Mouse (Mus musculus) embryonic fibroblast, embryonic 13.5 days (primary cell): ENCODE measurements around the gene Pou6f1. TPM values are rescaled to one million over a fixed set of nuclear protein-coding genes. Genes with fewer than 3 reads are reported as not detected.
A peak's percentile ranks its signal among the peaks of the same experiment; 100 is the strongest.
"Not testable (repeated sequence)": the region's sequence is repeated elsewhere in the genome, so short reads cannot be mapped to it uniquely, and the experiment has no call there.

Source experiments
- H3K27ac ChIP-seq: 2 replicates; pipeline ENCODE4 v1.5.1; 2012; ENCODE audit warnings: low read length, control low read depth, inconsistent platforms; ENCODE audit not compliant: insufficient read depth
- H3K4me1 ChIP-seq: 2 replicates; pipeline ENCODE4 v1.6.1; 2011; ENCODE audit warnings: low read length; ENCODE audit not compliant: control insufficient read depth, insufficient read depth
- H3K4me3 ChIP-seq: 2 replicates; pipeline ENCODE4 v1.5.1; 2011; ENCODE audit warnings: mild to moderate bottlenecking, control low read depth, low read length; ENCODE audit not compliant: insufficient read depth
- CTCF ChIP-seq: IDR thresholded peaks from 2 replicates; pipeline ENCODE4 v1.5.1; 2011; ENCODE audit warnings: mild to moderate bottlenecking, control low read depth, low read length, moderate library complexity, borderline replicate concordance; ENCODE audit not compliant: insufficient read depth
- POLR2A ChIP-seq: IDR thresholded peaks from 2 replicates; pipeline ENCODE4 v1.6.1; 2011; ENCODE audit warnings: low read depth, mild to moderate bottlenecking, control low read depth, low read length, moderate library complexity
- polyA plus RNA-seq: library from polyadenylated mRNA; stranded (reverse); fragments of >200 nt; gene quantifications from 2 replicates; pipeline ENCODE4 v1.2.4, GENCODE M21; 2011; ENCODE audit warnings: low read depth; ENCODE audit not compliant: missing spikeins, insufficient read length

Pou6f1 gene
- polyA plus RNA-seq, 1 experiment, result 16.9 TPM

DNA sequence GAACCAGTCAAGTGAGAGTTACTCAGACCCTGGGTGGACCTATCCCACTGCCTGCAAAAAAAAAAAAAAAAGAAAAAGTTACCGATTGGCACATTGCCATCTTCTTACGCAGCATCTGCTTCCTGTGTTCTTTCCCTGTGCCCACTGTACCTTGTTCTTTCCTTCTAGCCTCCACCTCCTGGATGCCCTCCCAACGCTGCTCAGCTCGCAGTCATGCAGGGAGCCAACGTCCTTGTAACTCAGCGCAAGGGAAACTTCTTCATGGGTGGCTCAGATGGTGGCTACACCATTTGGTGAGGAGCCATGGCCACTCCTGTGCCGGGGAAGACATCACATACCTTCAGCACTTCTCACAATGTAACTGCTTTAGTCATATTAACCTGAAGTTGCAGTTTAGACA is 19.4 kb upstream of the Pou6f1 start:
- H3K4me1 ChIP-seq, result 0 out of 2 replicates have a peak, but pooled peaks cover 2% of the 10 kb centered on the region

DNA sequence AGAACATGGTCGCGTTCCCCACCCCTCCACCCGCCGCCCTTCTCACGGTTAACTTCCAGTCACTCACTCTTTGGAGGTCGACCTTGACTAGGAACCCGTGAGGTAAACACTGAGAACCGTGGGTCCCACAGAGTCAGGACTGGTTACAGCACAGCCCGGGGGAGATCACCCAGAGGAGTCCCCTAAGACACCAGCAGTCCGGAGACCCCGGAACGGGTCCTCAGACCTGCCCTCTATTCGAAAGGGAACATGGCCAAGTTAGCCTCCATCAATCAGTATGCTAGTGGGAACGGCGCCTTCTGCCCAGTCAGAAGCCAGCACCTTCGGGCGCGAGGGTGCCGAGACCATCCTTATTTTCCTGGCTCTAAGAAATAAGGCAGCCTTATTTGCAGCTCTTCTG is 16.4 kb upstream of the Pou6f1 start:
- Histone ChIP-seq H3K27ac (0 out of 2 replicates have a peak overlapping the region, but pooled peaks have one; percentile 6), H3K4me3 (peak overlapping the region; percentile 82), H3K4me1 (peaks cover 5% of the 10 kb centered on the region; the same call in 1 of the 2 replicates)
- TF ChIP-seq POLR2A (no peak), CTCF (no peak)

More for the DNA sequence above, 19.4 kb upstream of the Pou6f1 start:
- TF ChIP-seq CTCF (no peak), POLR2A (no peak)
- Histone ChIP-seq H3K27ac (no peak overlapping the region), H3K4me3 (no peak overlapping the region)

DNA sequence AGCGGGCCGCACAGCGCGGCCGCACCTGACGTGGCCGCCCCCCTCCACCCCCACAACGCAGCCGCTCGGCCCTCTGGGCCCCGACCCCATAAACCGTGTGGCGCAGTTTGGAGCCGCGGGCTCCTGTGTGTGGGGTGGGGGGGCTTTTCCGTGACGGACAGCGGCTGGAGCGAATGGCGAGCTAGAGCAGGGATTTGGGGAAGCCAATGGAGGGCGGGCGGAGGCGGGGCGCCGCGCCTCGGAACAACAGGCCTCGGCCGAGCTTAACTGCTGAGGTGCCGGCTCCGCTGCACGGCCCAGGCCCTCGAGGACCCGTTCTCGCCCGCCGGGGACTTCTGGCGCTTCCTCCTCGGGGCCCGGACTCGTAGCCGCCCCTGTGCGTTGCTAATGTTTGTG is 16.0 kb upstream of the Pou6f1 start:
- Histone ChIP-seq H3K27ac (0 out of 2 replicates have a peak overlapping the region, but pooled peaks have one; percentile 6), H3K4me3 (peak overlapping the region; percentile 82), H3K4me1 (peaks cover 5% of the 10 kb centered on the region; the same call in 1 of the 2 replicates)
- TF ChIP-seq CTCF (no peak), POLR2A (peak; percentile 33; the same call in 1 of the 2 replicates)

DNA sequence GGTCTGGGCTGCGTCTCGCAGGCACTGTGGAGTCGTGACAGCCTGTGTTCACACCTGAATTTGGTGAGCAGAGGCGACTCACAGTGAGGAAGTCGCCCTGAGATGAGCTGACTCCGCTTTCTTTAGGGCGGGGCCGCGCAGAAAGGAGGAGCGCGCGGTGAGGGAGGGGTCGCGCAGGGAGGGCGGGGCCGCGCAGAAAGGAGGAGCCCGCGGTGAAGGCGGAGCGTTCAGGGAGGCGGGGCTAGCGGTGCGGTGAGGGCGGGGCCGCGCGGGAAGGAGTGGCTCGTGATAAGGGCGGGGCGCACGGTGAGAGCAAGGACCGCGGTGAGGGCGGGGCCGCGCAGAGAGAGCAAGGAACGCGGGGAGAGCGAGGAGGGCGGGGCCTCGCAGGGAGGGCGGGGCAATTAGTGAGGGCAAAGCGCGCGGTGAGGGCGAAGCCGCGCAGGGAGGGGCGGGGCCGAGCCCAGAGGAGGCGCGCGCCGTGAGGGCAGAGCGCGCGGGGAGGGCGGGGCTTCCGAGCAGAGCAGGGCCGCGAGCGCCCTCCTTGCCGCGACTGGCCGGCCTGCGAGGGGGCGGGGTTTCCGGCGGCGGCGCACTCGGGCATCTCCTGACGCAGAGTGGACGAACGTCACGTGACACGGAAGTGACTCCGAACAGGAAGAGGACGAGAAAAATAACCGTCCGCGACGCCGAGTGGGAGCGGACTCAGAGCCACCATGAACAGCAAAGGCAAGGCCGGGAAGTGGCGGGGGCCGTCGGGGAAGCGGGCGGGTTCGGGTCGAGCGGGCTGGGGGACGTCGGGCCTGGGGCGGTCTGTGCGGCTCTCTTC is 15.4 kb upstream of the Pou6f1 start, which contains the start of gene Dazap2:
Gene Dazap2, plus strand, starts transcription at position 354 of the 829 bp plus-strand sequence.
- Histone ChIP-seq H3K4me3 (peak within 1 kb of the TSS; percentile 82), H3K27ac (0 out of 2 replicates have a peak within 1 kb of the TSS, but pooled peaks have one; percentile 6), H3K4me1 (peaks cover 5% of the 10 kb centered on the region; the same call in 1 of the 2 replicates)
- TF ChIP-seq POLR2A (peak; percentile 97), CTCF (no peak)

DNA sequence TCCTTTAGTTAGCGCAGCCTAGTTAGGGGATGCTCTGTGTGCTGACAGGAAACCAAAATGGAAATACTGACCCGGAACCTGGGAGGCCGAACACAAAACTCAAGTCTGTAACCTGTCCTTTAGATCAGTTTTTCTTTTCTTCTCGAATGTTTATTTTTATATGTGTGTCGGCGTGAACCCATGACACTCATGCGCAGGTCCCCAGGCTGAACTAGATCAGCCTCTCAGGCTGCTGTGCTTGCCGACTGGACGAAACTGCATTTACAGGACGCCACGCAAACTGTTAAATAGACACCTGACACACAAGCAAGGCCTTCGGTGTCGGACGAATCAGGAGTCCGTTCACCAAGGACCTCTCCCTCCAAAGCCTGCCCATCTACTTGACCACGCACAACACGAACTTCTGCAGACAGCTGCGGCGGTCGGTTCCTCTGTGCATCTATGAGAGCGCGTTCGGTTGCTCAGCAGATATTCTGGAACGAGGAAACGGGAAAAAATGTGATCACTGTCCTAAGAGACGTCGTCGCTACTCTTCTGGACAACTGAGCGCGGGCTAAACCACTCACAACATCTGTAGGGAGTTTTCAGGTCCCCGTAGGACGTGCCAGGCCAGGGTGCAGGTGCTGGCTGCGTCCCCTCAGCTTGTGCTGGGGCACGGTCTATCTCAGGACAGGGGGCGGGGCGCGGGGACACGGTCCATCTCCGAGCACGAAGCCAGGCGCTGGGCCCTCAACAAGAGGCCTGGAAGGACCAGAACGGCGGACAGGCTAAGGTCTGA is 14.6 kb upstream of the Pou6f1 start:
- Histone ChIP-seq H3K4me3 (peak overlapping the region; percentile 57), H3K4me1 (peaks cover 5% of the 10 kb centered on the region; the same call in 1 of the 2 replicates), H3K27ac (no peak overlapping the region)
- TF ChIP-seq CTCF (no peak), POLR2A (no peak)

DNA sequence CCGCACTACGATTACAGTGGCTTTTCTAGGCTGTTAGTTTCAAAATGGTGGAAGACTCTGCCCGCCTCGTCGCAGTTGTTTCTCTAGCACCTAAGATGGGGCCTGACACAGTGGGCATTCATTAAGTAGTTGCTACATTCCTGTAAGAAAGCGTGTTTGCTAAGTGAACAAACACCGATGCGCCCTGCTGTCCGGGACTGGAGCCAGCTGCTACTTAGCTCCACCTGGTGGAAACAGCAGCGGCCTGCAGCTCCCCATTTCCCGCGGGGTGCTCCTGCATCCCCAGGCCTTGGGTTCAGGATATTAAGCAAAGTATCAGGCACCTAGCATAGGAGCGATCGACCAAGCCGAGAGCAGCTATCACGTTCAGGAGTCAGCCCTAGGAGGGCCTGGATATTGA is 13.8 kb upstream of the Pou6f1 start:
- Histone ChIP-seq H3K27ac (no peak overlapping the region), H3K4me3 (no peak overlapping the region), H3K4me1 (peaks cover 5% of the 10 kb centered on the region; the same call in 1 of the 2 replicates)
- TF ChIP-seq CTCF (peak; percentile 77), POLR2A (no peak)

DNA sequence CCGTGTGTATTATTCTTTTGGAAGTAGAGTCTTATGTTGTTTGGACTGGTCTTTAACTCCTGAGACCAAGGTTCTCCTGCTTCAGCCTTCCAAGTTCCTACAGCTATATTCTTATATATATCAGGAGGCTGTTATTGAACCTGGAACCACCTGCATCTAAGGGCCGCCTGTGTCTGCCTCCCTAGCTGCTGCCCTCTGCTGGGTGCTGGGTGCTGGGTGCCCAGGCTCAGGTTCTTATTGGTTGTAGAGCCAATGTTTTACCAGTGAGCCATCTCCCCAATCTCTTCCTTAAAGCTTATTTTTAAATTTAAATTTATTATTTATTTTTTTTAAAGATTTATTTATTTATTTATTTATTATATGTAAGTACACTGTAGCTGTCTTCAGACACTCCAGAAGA is 12.6 kb upstream of the Pou6f1 start:
- no peak for TF ChIP-seq POLR2A
- H3K4me1 ChIP-seq, result peaks cover 5% of the 10 kb centered on the region; the same call in 1 of the 2 replicates
- H3K27ac ChIP-seq, result no peak overlapping the region
- no peak overlapping the region for H3K4me3 ChIP-seq

DNA sequence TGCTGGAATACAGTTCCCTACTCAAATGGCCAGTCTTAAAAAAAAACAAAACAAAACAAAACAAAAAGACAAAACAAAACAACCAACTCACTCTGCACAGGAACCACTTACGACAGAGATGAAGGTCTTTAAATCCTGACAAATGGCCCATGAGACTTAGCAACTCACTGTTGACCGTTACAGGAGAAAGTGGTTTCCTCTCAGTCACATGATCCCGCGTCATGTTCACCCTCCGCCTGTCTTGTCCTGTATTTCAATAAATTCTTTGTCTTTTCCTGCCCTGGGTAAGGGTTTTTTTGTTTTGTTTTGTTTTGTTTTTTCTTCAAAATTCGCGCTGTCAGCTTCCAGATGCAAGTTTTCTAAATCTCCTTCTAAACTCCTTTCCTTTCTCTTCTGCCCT is 12.2 kb upstream of the Pou6f1 start:
- TF ChIP-seq POLR2A (no peak), CTCF (no peak)
- H3K27ac ChIP-seq, result no peak overlapping the region
- no peak overlapping the region for H3K4me3 ChIP-seq
- peaks cover 5% of the 10 kb centered on the region; the same call in 1 of the 2 replicates for H3K4me1 ChIP-seq

DNA sequence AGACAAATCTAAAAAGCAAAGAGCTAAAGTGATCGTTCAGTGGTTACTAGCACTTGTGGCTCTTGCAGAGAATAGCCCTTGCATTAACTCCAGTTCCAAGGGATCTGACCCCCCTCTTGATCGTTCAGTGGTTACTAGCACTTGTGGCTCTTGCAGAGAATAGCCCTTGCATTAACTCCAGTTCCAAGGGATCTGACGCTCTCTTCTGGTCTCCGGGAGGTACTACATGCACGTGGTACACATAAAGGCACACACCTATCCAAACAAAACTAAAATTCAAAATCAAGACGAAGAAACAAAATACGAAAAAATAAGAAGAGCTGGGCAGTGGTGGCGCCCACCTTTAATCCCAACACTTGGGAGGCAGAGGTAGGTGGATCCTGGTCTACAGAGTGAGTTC is 6.9 kb upstream of the Pou6f1 start:
- H3K27ac ChIP-seq, H3K4me1 ChIP-seq, H3K4me3 ChIP-seq: not testable (repeated sequence)

DNA sequence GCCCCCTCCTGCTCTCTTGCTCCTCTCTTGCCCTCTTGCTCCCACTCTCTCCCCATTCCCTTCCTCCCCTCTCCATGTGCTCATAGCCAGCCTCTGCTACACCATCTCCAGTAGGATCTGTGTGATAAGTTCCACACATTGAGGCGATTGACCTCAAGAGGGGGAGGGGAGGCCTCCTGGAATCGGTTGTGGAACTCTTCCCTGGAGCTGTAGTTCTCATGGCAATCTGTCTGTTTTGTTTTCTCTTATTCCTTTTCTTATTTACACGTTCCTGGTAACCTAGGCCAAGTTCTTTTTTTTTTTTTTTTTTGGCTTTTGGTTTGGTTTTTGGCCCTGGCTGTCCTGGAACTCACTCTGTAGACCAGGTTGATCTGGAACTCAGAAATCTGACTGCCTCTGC is 1.9 kb upstream of the Pou6f1 start:
- Histone ChIP-seq H3K4me1 (no peaks in the 10 kb centered on the region), H3K27ac (no peak overlapping the region)
- no peak for TF ChIP-seq POLR2A
- no peak for TF ChIP-seq CTCF

More for the DNA sequence above, 1.9 kb upstream of the Pou6f1 start:
- H3K4me3 ChIP-seq, result no peak overlapping the region
